Mouse (Mus musculus) neural tube, embryonic 15.5 days (tissue): ENCODE measurements around the gene Glyatl3. TPM values are rescaled to one million over a fixed set of nuclear protein-coding genes. Genes with fewer than 3 reads are reported as not detected.
A peak's percentile ranks its signal among the peaks of the same experiment; 100 is the strongest.

Experiments
- ATAC-seq: fragments of 200-750 bp; cut with Nextera tagmentation; 2 replicates; pipeline ENCODE4 v1.8.0; 2017; ENCODE audit warnings: mild to moderate bottlenecking, moderate TSS enrichment, moderate library complexity; ENCODE audit not compliant: low FRiP score
- H3K27ac ChIP-seq: fragments of 300-500 bp; sonication (generic); replicated peaks from 2 replicates; pipeline ENCODE4 v1.5.1; 2015; ENCODE audit warnings: mild to moderate bottlenecking, inconsistent platforms
- H3K27me3 ChIP-seq: fragments of 300-500 bp; sonication (generic); replicated peaks from 2 replicates; pipeline ENCODE4 v1.6.1; 2015; ENCODE audit warnings: inconsistent platforms
- H3K36me3 ChIP-seq: fragments of 300-500 bp; sonication (generic); 2 replicates; pipeline ENCODE4 v1.6.1; 2015; ENCODE audit warnings: inconsistent platforms
- H3K4me1 ChIP-seq: fragments of 300-500 bp; sonication (generic); 2 replicates; pipeline ENCODE4 v1.6.1; 2015; ENCODE audit warnings: inconsistent platforms
- H3K4me2 ChIP-seq: fragments of 300-500 bp; sonication (generic); 2 replicates; pipeline ENCODE4 v1.6.1; 2015; ENCODE audit warnings: inconsistent platforms, mild to moderate bottlenecking, moderate library complexity
- H3K4me3 ChIP-seq: fragments of 300-500 bp; sonication (generic); replicated peaks from 2 replicates; pipeline ENCODE4 v1.5.1; 2015; ENCODE audit warnings: mild to moderate bottlenecking, inconsistent platforms
- H3K9ac ChIP-seq: fragments of 300-500 bp; sonication (generic); replicated peaks from 2 replicates; pipeline ENCODE4 v1.6.1; 2015; ENCODE audit warnings: mild to moderate bottlenecking, inconsistent platforms
- H3K9me3 ChIP-seq: fragments of 300-500 bp; sonication (generic); replicated peaks from 2 replicates; pipeline ENCODE4 v1.6.1; 2016; ENCODE audit warnings: inconsistent platforms
- WGBS: fragments of 180-500 bp; shearing (Covaris S2); methylation state at CpG from one replicate; pipeline ENCODE4 v1.1.7; 2015; ENCODE audit warnings: mixed read lengths; 5-methylcytosine and 5-hydroxymethylcytosine counted together
- polyA plus RNA-seq: library from polyadenylated mRNA; unstranded; fragments of >200 nt; fragmentation: Nextera tagmentation; extraction: Ambion mirVana; gene quantifications from 2 replicates; pipeline ENCODE4 v1.2.1, GENCODE M21; 2015

The Glyatl3 gene
- polyA plus RNA-seq: not detected in 2 replicates

DNA sequence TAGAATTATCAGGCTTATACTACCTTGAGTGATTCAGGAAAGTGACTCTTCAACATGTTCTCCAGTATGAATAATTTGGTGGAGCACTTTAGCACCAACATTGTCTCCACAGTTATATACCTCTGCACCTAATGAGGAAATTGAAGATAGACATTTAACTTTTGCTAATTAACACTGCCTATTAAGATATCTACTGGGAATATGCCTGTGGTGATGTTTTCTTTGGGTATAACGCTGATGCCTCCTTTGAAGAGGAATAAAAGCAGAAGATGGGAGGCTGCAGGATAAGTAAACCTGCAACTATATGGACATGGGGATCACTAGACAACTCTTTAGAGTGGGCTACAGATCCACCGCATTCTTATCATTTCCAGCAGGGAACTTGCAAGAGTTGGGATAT, at the start of gene Glyatl3:
Glyatl3 (minus strand) TSS at position 101 of the 400 bp plus-strand sequence.
- H3K27ac ChIP-seq: no peak within 1 kb of the TSS
- no peaks in the 10 kb centered on the region for H3K4me1 ChIP-seq
- no peaks in the 10 kb centered on the region for H3K9me3 ChIP-seq
- ATAC-seq: no peak
- H3K36me3 ChIP-seq: no peaks in the 10 kb centered on the region
- H3K27me3 ChIP-seq: no peaks in the 10 kb centered on the region
- WGBS: 90% methylated on average over 2 of the region's 2 CpGs
- no peak within 1 kb of the TSS for H3K9ac ChIP-seq
- no peak within 1 kb of the TSS for H3K4me3 ChIP-seq
- H3K4me2 ChIP-seq: no peak within 1 kb of the TSS

DNA sequence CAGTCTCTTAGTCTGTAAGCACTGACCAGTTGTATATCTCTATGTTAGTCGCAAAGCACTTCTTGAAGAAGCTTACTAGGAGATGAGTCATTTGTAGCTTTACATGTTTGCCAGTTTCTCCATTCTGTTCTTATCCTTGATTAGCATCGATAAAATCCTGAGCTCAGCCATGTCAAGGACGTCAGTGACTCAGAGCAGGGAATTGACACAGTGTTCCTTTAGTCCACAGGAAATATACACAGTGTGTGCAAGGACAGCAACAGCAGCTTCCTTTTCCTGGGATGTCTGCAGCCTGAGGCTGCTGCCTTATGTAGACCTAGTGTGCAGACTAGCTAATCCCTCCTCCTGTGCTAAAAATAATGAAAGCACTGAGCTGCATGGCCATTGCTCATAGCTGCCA, 34.4 kb upstream of the Glyatl3 start:
- WGBS: 94% methylated on average over 3 of the region's 3 CpGs
- Histone ChIP-seq H3K36me3 (peaks cover 57% of the 10 kb centered on the region), H3K9me3 (no peaks in the 10 kb centered on the region)

DNA sequence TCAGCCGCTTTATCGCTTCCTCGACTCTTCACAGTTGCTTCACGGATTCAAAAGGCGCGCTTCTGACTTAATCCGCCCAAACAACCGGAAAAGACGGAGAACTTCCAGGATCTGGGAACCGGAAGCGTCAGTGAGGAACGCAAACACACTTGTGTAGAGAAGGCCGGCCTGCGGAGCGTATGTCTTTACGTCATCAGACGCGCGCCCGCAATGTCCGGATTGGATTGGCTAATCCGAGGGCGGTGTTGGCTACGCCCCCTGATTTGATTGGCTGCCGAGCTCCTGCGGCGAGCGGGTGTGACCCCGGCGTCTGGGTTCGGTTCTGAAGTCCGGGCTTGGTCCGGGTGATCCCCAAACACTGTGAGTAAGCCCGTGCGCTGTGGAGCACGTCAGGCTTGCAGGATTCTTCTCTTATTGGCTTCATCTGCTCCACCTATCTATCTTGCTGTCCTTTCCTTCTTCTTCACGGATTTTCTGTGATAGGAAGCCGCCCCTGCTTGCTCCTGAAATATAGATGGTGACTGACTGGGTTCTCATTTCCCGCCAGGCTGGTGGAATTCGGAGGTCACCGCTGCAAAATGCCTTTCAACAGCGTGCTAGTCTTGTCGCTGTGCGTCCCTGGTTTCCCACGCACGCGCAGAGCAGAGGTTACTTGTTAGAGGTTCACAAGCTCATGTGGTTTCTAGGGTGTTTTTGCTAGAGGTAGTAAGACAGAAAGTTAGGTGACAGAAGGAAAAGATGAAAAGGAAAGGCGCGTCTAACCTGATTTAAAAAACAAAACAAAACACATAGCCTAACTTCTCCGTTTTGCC, 20.5 kb upstream of the Glyatl3 start, which contains the start of the genes Mut and Cenpq:
Mut (plus strand) TSS at position 266 of the 812 bp plus-strand sequence.
Cenpq (minus strand) TSS at position 628 of the 812 bp plus-strand sequence.
- Histone ChIP-seq H3K4me3 (peak within 1 kb of the TSS; percentile 70), H3K4me1 (peaks cover 14% of the 10 kb centered on the region), H3K9me3 (no peaks in the 10 kb centered on the region), H3K27me3 (no peaks in the 10 kb centered on the region), H3K4me2 (peak within 1 kb of the TSS; percentile 88), H3K27ac (peak within 1 kb of the TSS; percentile 97), H3K9ac (peak within 1 kb of the TSS; percentile 79), H3K36me3 (peaks cover 9% of the 10 kb centered on the region)
- under 1% methylated on average over 50 of the region's 50 CpGs for WGBS
- ATAC-seq: peak; percentile 100

More for the DNA sequence above, 34.4 kb upstream of the Glyatl3 start:
- ATAC-seq: no peak
- no peaks in the 10 kb centered on the region for H3K27me3 ChIP-seq
- H3K4me1 ChIP-seq: no peaks in the 10 kb centered on the region
- no peak overlapping the region for H3K9ac ChIP-seq
- H3K4me3 ChIP-seq: no peak overlapping the region
- no peak overlapping the region for H3K27ac ChIP-seq
- H3K4me2 ChIP-seq: no peak overlapping the region

DNA sequence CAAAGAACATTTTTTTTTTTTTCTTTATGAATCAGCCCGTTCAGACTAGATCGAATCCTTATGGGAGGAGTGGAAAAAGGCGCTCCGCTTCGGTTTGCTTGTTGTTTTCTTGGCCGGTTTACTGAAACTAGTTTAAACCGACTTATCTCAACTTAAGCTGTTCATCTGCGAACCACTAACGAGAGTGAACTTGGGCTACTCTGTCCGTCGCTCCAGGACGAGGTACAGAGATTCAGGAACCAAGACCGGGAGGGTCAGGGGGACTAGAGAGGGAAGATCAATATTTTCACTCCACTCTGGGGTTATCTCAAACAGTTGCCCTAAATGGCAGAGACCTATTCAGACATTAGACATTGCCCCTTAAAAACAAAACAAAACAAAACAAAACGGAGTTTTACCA, 19.8 kb upstream of the Glyatl3 start:
- no peak overlapping the region for H3K27ac ChIP-seq
- peak overlapping the region; percentile 88 for H3K4me2 ChIP-seq
- H3K4me1 ChIP-seq: peaks cover 14% of the 10 kb centered on the region
- H3K36me3 ChIP-seq: peaks cover 11% of the 10 kb centered on the region
- peak overlapping the region; percentile 37 for H3K9ac ChIP-seq
- H3K9me3 ChIP-seq: no peaks in the 10 kb centered on the region
- peak; percentile 9 for ATAC-seq
- H3K4me3 ChIP-seq: peak overlapping the region; percentile 70
- no peaks in the 10 kb centered on the region for H3K27me3 ChIP-seq
- 1% methylated on average over 14 of the region's 14 CpGs for WGBS

DNA sequence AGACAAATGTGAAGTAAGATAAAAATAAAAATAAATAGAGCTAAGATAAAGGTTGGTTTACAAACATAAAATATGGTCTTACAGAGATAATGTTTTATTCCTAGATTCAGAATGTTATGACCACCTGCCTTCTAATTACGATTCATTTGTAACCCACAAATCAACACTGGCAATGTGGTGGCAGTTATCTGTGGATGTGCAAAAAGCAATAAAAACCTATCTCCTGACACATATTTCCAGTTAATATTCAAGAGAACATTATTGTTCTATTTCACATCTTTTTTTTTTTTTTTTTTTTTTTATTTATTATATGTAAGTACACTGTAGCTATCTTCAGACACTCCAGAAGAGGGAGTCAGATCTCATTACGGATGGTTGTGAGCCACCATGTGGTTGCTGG, 1.3 kb upstream of the Glyatl3 start:
- H3K27ac ChIP-seq: no peak overlapping the region
- H3K36me3 ChIP-seq: no peaks in the 10 kb centered on the region
- no peak overlapping the region for H3K4me2 ChIP-seq
- ATAC-seq: no peak
- H3K9ac ChIP-seq: no peak overlapping the region
- H3K4me3 ChIP-seq: no peak overlapping the region
- no peaks in the 10 kb centered on the region for H3K4me1 ChIP-seq
- H3K27me3 ChIP-seq: no peaks in the 10 kb centered on the region
- WGBS: 100% methylated on average over 1 of the region's 2 CpGs
- no peaks in the 10 kb centered on the region for H3K9me3 ChIP-seq

DNA sequence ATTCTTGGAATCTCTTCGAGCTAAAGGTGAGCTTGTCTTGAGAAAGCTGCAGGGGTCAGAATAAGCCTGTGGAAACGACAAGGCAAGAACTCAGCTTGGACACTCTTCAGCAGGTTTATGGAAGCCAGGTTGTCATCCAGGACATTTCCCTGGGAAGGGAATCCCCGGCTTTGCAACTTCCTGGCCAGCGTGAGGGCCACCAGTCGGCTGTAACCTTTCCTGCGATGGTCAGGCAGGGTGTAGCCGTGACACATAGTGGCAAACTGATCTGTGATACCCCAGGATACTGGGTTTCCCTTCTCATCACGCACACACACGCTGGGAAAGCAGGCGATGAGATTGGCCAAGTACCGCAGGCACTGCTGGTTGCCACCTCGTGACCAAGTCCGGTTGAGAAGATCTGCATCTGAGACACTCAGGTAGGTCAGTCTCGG, 9.4 kb downstream of the Glyatl3 start:
- 14% methylated on average over 14 of the region's 14 CpGs for WGBS
- Histone ChIP-seq H3K4me3 (0 out of 2 replicates have a peak overlapping the region, but pooled peaks have one; percentile 12), H3K9me3 (no peaks in the 10 kb centered on the region), H3K9ac (no peak overlapping the region), H3K27me3 (no peaks in the 10 kb centered on the region), H3K4me1 (no peaks in the 10 kb centered on the region), H3K27ac (no peak overlapping the region), H3K36me3 (no peaks in the 10 kb centered on the region), H3K4me2 (peak overlapping the region; percentile 45)
- no peak; the same call in 1 of the 2 replicates for ATAC-seq

DNA sequence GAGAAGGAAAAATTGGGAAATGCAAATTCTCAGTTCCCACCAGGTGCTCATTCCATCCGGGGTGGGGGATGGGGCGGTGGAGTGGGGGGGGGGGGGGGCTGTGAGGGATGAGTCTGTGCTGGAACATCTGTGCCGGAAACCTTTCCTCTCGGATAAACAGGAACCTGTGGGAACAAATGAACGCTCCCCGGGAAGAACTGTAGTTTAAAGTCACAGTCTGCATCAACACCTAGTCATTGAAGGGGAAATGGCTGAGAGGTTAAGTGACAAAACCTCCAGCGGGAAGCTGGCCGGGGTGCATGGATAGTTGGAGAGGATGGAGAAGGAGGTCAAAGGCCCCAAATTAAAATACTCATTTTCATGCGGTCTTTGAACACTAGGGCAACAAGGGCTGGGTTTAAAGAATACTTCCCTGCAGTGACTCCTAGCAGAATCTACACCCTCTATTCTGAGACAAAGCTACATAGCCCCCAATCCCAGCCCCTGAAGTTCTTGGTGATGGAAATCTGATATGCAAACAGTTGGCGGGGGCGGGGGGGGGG, 10.0 kb downstream of the Glyatl3 start:
- no peak overlapping the region for H3K27ac ChIP-seq
- H3K9ac ChIP-seq: no peak overlapping the region
- H3K4me2 ChIP-seq: peak overlapping the region; percentile 45; the same call in 1 of the 2 replicates
- 14% methylated on average over 11 of the region's 11 CpGs for WGBS
- no peaks in the 10 kb centered on the region for H3K27me3 ChIP-seq
- no peaks in the 10 kb centered on the region for H3K4me1 ChIP-seq
- no peak overlapping the region for H3K4me3 ChIP-seq
- no peaks in the 10 kb centered on the region for H3K36me3 ChIP-seq
- no peaks in the 10 kb centered on the region for H3K9me3 ChIP-seq
- ATAC-seq: peak; percentile 24

DNA sequence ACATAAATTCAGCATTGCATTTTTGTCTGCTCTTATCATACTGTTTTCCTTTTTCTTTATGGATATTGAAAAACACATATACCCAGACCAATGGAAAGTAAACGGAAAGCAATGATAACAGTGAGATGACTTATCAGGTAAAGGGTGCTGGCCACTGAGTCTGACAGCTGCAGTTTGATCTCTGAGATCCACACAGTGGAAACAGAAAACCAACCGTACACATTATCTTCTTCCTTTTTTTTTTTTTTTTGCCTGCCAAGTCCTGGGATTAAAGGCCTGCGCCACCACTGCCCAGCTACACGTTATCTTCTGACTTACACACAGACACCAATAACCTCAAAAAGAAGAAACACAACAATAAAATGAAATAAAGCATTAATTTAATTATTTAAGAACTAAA, 10.8 kb downstream of the Glyatl3 start:
- H3K36me3 ChIP-seq: no peaks in the 10 kb centered on the region
- H3K27ac ChIP-seq: no peak overlapping the region
- 78% methylated on average over 4 of the region's 4 CpGs for WGBS
- no peaks in the 10 kb centered on the region for H3K27me3 ChIP-seq
- H3K9ac ChIP-seq: no peak overlapping the region
- no peak for ATAC-seq
- H3K4me3 ChIP-seq: no peak overlapping the region
- H3K4me2 ChIP-seq: no peak overlapping the region
- no peaks in the 10 kb centered on the region for H3K9me3 ChIP-seq
- no peaks in the 10 kb centered on the region for H3K4me1 ChIP-seq

DNA sequence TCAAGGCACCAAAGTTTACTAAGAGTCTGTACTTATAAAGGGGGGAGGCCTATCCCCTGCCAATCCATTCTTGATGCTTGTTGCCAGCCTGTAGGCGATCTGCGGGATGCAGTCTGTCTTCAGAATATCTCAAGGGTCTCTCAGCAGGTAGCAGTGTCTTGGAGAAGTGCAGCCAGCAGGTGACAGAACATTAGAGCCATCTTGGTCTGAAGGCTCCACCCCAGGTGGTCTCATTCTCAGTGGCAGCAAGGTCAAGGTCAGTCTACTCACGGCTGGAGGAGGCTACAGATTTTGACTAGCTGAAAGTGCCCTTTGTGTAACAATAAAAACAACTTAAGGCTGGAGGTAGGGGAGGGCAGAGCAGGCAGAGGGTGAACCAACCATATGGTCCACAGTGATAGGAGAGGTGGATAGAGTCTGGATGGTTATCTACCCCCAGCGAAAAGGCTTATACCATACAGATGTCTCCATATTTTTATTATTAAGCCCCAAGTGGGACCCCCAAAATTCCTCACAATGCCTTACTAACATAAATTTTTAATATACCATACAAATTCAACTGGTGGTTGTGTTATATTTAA, 14.3 kb downstream of the Glyatl3 start:
- Histone ChIP-seq H3K36me3 (no peaks in the 10 kb centered on the region), H3K27ac (no peak overlapping the region), H3K4me1 (no peaks in the 10 kb centered on the region), H3K9ac (no peak overlapping the region), H3K4me3 (no peak overlapping the region), H3K27me3 (no peaks in the 10 kb centered on the region), H3K4me2 (no peak overlapping the region), H3K9me3 (no peaks in the 10 kb centered on the region)
- ATAC-seq: no peak
- 43% methylated on average over 4 of the region's 4 CpGs for WGBS

DNA sequence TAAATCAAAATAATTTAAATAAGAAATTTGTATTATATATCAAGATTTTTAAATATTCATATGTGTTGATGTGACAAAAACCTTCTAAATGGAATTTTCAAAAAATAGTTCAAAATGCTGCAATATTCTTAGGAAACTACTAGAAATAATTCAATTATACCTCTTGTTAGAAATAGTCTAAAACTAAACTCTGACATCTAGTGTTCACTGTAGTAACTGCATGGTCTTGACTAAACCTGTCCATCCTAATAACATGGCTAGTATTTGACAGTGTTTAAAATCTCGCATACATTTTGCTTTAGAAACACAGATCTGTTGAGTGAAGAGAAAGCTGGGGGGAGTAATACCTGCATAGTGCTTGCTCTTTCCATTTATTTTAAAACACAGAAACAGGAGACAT, 17.3 kb downstream of the Glyatl3 start:
- H3K27me3 ChIP-seq: no peaks in the 10 kb centered on the region
- no peak overlapping the region for H3K4me3 ChIP-seq
- ATAC-seq: no peak
- H3K36me3 ChIP-seq: no peaks in the 10 kb centered on the region
- H3K9ac ChIP-seq: no peak overlapping the region
- H3K4me1 ChIP-seq: no peaks in the 10 kb centered on the region
- 84% methylated on average over 1 of the region's 1 CpGs for WGBS
- no peaks in the 10 kb centered on the region for H3K9me3 ChIP-seq
- no peak overlapping the region for H3K4me2 ChIP-seq
- no peak overlapping the region for H3K27ac ChIP-seq

DNA sequence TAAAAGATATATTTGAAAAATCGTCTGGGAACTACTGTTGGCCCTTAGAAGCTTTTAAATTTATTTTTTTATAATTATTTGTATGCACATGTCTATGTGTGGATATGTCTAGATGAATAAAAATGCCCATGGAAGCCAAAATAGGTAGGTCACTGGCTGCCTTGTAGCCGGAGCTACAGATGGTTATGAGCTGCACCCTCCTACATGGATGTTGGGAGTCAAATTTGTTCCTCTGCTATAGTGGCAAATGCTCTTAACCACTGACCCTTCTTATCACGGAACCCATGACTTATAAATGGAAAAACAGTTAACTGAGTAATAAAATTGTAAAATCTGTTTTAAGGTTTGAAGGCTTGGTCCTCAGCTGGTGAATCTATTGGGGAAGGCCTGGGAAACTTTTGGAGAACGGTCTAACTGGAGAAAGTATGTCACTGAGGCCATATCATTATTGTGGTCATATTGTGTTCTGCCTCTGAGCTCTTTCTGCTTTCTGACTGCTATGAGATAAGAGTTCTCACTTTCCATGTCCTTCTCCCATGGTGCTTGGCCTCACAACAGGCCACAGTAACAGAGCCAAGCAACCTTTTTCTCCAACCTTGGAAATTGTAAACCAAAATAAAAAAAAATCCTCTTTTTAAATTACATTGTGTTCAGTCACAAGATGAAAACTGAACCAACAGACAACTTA, 26.2 kb downstream of the Glyatl3 start:
- no peak overlapping the region for H3K4me2 ChIP-seq
- WGBS: 83% methylated on average over 4 of the region's 4 CpGs
- no peaks in the 10 kb centered on the region for H3K27me3 ChIP-seq
- no peak overlapping the region for H3K9ac ChIP-seq
- no peak for ATAC-seq
- H3K36me3 ChIP-seq: no peaks in the 10 kb centered on the region
- no peaks in the 10 kb centered on the region for H3K9me3 ChIP-seq
- no peak overlapping the region for H3K4me3 ChIP-seq
- no peak overlapping the region for H3K27ac ChIP-seq
- H3K4me1 ChIP-seq: no peaks in the 10 kb centered on the region
